Mouse (Mus musculus) megakaryocyte, embryonic 14.5 days (primary cell): Measurements from ENCODE around the gene Mcrip1.
"Not testable (repeated sequence)": the region's sequence is repeated elsewhere in the genome, so short reads cannot be mapped to it uniquely, and the experiment has no call there.

Source experiments
- FLI1 ChIP-seq: IDR thresholded peaks from 2 replicates; pipeline ENCODE4 v1.6.1; 2012; ENCODE audit warnings: low read length, inconsistent platforms, mixed read lengths
- GATA1 ChIP-seq: IDR thresholded peaks from 3 replicates; pipeline ENCODE4 v1.6.1; 2012; ENCODE audit warnings: mixed read lengths, low read length, inconsistent platforms, borderline replicate concordance

DNA sequence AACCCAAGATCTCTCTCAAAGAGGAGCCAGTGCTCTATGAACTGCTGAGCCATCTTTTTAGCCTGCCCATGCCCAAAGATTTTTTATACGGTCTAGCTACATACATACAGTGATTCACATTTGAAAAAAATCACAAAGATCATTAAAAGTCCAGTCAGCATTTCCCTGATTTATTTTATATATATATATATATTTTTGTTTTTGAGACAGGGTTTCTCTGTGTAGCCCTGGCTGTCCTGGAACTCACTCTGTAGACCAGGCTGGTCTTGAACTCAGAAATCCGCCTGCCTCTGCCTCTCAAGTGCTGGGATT, 33.4 kb upstream of the Mcrip1 start:
- TF ChIP-seq GATA1, FLI1: not testable (repeated sequence)
